Mouse (Mus musculus) lung, postnatal 10 days (tissue): Measurements from ENCODE around the gene 1700012A03Rik.
A peak's percentile ranks its signal among the peaks of the same experiment; 100 is the strongest.

Experiments
- DNase-seq: peaks from one replicate; pipeline ENCODE4 v3.0.0; 2021

1700012A03Rik gene

DNA sequence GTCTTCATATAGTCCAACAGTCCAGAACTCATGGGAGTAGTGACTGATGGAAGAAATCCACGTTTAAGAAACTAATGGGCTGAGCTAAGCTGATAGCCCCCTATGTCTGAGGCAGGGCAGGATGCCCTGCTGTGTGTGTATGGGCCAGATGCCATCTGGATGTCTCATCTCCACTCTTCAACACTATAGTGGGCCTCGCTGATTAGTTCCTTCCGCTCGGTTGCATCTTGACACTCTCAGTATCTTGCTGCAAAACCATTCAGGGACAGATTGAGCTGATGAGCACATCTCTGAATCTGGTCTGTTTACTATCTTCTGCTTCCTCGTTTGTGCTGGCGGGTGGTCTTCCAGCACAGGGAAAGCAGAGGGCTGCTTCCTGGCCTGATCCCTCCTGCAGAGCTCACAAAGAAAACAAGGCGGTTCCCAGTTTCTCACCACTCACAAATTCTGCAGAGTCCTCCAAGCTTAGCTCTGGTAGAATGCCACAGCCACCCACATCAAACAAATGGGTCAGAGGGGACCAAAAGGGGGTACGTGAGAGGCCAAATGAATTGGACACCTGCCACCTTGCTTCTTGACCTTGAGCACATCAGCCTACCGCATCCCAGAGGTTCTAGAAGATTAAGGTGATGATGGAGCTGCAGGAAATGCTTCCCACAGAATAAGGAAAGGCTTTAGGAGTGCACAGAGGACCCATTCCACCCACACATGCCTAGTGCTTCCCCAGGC is 55.7 kb downstream of the 1700012A03Rik start:
- DNase-seq, result peak; percentile 79
